Mouse (Mus musculus) liver, embryonic 13.5 days (tissue): ENCODE results near the gene Drosha. TPM values are rescaled to one million over a fixed set of nuclear protein-coding genes. Genes with fewer than 3 reads are reported as not detected.
A peak's percentile ranks its signal among the peaks of the same experiment; 100 is the strongest.

ENCODE experiments used
- ATAC-seq: fragments of 200-750 bp; cut with Nextera tagmentation; 2 replicates; pipeline ENCODE4 v1.8.0; 2017; ENCODE audit warnings: low read depth, mild to moderate bottlenecking, moderate number of reproducible peaks, moderate library complexity
- DNase-seq: peaks from one replicate; pipeline ENCODE4 v3.0.0; 2022
- H3K27ac ChIP-seq: fragments of 300-500 bp; sonication (generic); 2 replicates; pipeline ENCODE4 v1.5.1; 2015; ENCODE audit warnings: moderate library complexity, mild to moderate bottlenecking, inconsistent platforms
- H3K27me3 ChIP-seq: fragments of 300-500 bp; sonication (generic); 2 replicates; pipeline ENCODE4 v1.6.1; 2015; ENCODE audit warnings: mild to moderate bottlenecking, inconsistent platforms
- H3K36me3 ChIP-seq: fragments of 300-500 bp; sonication (generic); 2 replicates; pipeline ENCODE4 v1.6.1; 2015; ENCODE audit warnings: mild to moderate bottlenecking, inconsistent platforms
- H3K4me1 ChIP-seq: fragments of 300-500 bp; sonication (generic); replicated peaks from 2 replicates; pipeline ENCODE4 v1.6.1; 2015; ENCODE audit warnings: inconsistent platforms
- H3K4me2 ChIP-seq: fragments of 300-500 bp; sonication (generic); 2 replicates; pipeline ENCODE4 v1.6.1; 2015; ENCODE audit warnings: inconsistent platforms, mild to moderate bottlenecking, moderate library complexity
- H3K4me3 ChIP-seq: fragments of 300-500 bp; sonication (generic); replicated peaks from 2 replicates; pipeline ENCODE4 v1.5.1; 2015; ENCODE audit warnings: mild to moderate bottlenecking, inconsistent platforms
- H3K9ac ChIP-seq: fragments of 300-500 bp; sonication (generic); 2 replicates; pipeline ENCODE4 v1.6.1; 2015; ENCODE audit warnings: mild to moderate bottlenecking, inconsistent platforms
- H3K9me3 ChIP-seq: fragments of 300-500 bp; sonication (generic); replicated peaks from 2 replicates; pipeline ENCODE4 v1.6.1; 2016; ENCODE audit warnings: inconsistent platforms
- WGBS: fragments of 180-500 bp; shearing (Covaris S2); methylation state at CpG from one replicate; pipeline ENCODE4 v1.1.7; 2015; ENCODE audit not compliant: insufficient replicate concordance; 5-methylcytosine and 5-hydroxymethylcytosine counted together
- polyA plus RNA-seq: library from polyadenylated mRNA; unstranded; fragments of >200 nt; fragmentation: Nextera tagmentation; extraction: Ambion mirVana; gene quantifications from 2 replicates; pipeline ENCODE4 v1.2.1, GENCODE M21; 2015

Gene Drosha
- polyA plus RNA-seq, 1 experiment from 2014 or later: 14.3 TPM

DNA sequence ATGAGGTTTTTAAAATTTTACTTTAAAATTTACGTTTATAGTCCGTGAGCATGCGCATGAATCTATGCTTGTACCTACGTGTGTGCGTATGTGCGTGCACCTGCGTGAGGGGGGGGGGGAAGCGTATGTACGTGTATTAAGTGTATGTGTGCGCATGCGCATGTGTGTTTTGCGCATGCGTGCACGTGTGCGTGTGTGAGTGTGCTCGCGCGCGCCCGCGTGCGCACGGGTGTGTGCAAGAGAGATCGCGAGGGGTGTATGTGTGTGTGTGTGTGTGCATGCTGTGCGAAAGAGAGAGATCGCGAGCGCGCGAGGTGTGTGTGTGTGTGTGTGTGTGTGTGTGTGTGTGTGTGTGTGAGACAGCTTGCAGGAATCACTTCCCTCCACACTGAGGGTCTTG lies 8.8 kb downstream of the Drosha start:
- Histone ChIP-seq H3K4me2 (no peak overlapping the region), H3K9ac (no peak overlapping the region), H3K4me1 (peaks cover 22% of the 10 kb centered on the region), H3K9me3 (no peaks in the 10 kb centered on the region), H3K4me3 (no peak overlapping the region), H3K36me3 (peaks cover 80% of the 10 kb centered on the region), H3K27ac (no peak overlapping the region), H3K27me3 (no peaks in the 10 kb centered on the region)
- ATAC-seq: no peak
- DNase-seq: no peak
- WGBS: 93% methylated on average over 31 of the region's 31 CpGs

DNA sequence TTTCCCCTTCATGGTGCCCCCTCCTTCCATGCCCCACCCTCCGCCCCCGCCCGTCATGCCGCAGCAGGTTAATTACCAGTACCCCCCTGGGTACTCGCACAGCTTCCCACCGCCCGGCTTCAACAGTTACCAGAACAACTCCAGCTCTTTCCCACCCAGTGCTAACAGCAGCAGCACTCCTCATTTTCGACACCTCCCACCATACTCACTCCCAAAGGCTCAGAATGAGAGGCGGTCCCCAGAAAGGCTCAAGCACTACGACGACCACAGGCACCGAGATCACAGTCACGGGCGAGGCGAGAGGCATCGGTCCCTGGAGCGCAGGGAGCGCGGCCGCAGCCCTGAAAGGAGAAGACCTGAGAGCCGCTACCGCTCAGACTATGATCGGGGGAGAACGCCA lies 9.6 kb downstream of the Drosha start:
- Histone ChIP-seq H3K4me1 (peaks cover 19% of the 10 kb centered on the region), H3K27me3 (no peaks in the 10 kb centered on the region), H3K36me3 (peaks cover 75% of the 10 kb centered on the region), H3K27ac (no peak overlapping the region), H3K4me2 (no peak overlapping the region), H3K9me3 (no peaks in the 10 kb centered on the region), H3K9ac (no peak overlapping the region), H3K4me3 (no peak overlapping the region)
- no peak for ATAC-seq
- no peak for DNase-seq
- 95% methylated on average over 24 of the region's 24 CpGs for WGBS

DNA sequence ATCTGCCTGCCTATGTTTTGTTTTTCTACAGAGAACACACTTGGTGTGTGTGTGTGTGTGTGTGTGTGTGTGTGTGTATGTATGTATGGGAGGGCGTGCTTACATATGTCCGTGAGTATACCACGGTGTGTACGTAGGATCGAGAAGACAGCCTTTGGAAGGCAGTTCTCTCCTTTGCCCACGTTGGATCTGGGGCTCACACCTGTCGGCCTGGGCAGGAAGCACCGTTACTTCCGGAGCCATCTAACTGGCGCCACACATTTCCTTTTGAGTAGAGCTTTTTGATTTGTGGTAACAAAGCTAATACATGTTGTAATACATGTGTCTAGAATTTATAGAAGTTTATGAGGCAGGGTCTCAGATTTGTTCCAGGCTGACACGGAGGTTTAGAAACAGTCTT lies 16.1 kb downstream of the Drosha start:
- Histone ChIP-seq H3K27me3 (no peaks in the 10 kb centered on the region), H3K9ac (no peak overlapping the region), H3K4me1 (no peaks in the 10 kb centered on the region; the same call in 1 of the 2 replicates), H3K27ac (no peak overlapping the region), H3K4me3 (no peak overlapping the region), H3K36me3 (peaks cover 88% of the 10 kb centered on the region), H3K9me3 (no peaks in the 10 kb centered on the region), H3K4me2 (no peak overlapping the region)
- WGBS: 86% methylated on average over 11 of the region's 11 CpGs
- ATAC-seq (no peak), DNase-seq (no peak)

DNA sequence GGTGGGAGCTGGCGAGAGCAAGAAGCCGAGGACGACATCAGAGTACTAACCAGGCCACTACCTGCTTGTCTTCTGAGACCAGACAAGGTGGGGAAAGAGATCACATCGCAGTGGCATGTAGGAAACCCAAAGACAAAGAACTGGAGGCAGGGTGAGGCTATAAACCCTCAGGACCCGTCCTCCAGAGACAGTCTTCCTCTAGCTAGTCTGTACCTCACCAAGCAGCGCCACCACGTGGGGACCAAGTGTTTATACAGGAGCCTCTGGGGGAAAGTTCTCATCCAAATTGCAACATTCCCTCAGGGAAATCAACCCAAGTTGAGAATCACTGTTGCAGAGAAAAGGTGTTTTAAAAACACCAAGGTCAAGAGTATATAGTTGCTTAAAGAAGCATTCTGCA lies 18.2 kb downstream of the Drosha start:
- DNase-seq (no peak), ATAC-seq (no peak)
- WGBS: 77% methylated on average over 7 of the region's 7 CpGs
- Histone ChIP-seq H3K9ac (no peak overlapping the region), H3K4me1 (peaks cover 1% of the 10 kb centered on the region), H3K4me3 (no peak overlapping the region), H3K4me2 (no peak overlapping the region), H3K9me3 (no peaks in the 10 kb centered on the region), H3K27me3 (no peaks in the 10 kb centered on the region), H3K36me3 (peaks cover 89% of the 10 kb centered on the region), H3K27ac (no peak overlapping the region)

- Histone ChIP-seq H3K4me3 (no peak overlapping the region), H3K27me3 (no peaks in the 10 kb centered on the region), H3K9ac (no peak overlapping the region), H3K4me2 (no peak overlapping the region), H3K27ac (no peak overlapping the region), H3K4me1 (peaks cover 8% of the 10 kb centered on the region), H3K9me3 (no peaks in the 10 kb centered on the region), H3K36me3 (peaks cover 90% of the 10 kb centered on the region)
- WGBS: 75% methylated on average over 11 of the region's 11 CpGs
- no peak for DNase-seq
- peak; percentile 78; the same call in 1 of the 2 replicates for ATAC-seq
Observed at GRCm38 (mm10) chr15:12848196-12848975, 23.8 kb downstream of the Drosha start.

- 81% methylated on average over 4 of the region's 4 CpGs for WGBS
Observed at GRCm38 (mm10) chr15:12849373-12849772, 24.8 kb downstream of the Drosha start.

GRCm38 (mm10) chr15:12853471-12853870 lies 28.9 kb downstream of the Drosha start:
- no peaks in the 10 kb centered on the region for H3K27me3 ChIP-seq
- H3K9ac ChIP-seq: no peak overlapping the region
- H3K27ac ChIP-seq: no peak overlapping the region
- DNase-seq (no peak), ATAC-seq (no peak)
- 83% methylated on average over 8 of the region's 8 CpGs for WGBS
- H3K4me1 ChIP-seq: peaks cover 24% of the 10 kb centered on the region
- H3K9me3 ChIP-seq: no peaks in the 10 kb centered on the region
- peaks cover 85% of the 10 kb centered on the region for H3K36me3 ChIP-seq
- no peak overlapping the region for H3K4me3 ChIP-seq
- H3K4me2 ChIP-seq: no peak overlapping the region

More at GRCm38 (mm10) chr15:12849373-12849772, 24.8 kb downstream of the Drosha start:
- peaks cover 90% of the 10 kb centered on the region for H3K36me3 ChIP-seq
- H3K9me3 ChIP-seq: no peaks in the 10 kb centered on the region
- no peak overlapping the region for H3K27ac ChIP-seq
- H3K4me2 ChIP-seq: no peak overlapping the region
- H3K9ac ChIP-seq: no peak overlapping the region
- H3K27me3 ChIP-seq: no peaks in the 10 kb centered on the region
- H3K4me1 ChIP-seq: peaks cover 8% of the 10 kb centered on the region
- no peak overlapping the region for H3K4me3 ChIP-seq
- DNase-seq (no peak), ATAC-seq (no peak)

DNA sequence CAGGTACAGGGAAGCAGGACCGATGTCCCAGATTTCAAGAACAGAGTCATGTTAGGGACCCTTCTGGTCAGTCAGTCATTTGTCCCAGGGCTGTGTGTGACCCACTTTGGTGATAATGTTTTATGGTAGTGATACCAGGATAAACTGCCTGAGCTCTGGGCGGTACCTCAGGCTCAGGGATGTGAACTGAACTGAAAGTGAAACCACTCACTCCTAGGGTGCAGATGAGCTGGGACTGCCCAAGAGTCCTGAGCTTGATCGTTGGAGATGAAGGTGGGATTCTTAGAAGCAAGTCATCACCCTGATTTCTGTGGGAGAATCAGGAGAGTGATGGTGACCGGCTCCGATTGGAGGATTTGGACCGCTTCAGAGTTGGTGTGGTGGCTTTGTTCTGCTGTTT lies 32.2 kb downstream of the Drosha start:
- Histone ChIP-seq H3K4me1 (peaks cover 37% of the 10 kb centered on the region), H3K27me3 (no peaks in the 10 kb centered on the region), H3K9ac (no peak overlapping the region), H3K4me3 (no peak overlapping the region), H3K9me3 (no peaks in the 10 kb centered on the region), H3K4me2 (no peak overlapping the region; the same call in 1 of the 2 replicates), H3K36me3 (peaks cover 87% of the 10 kb centered on the region), H3K27ac (no peak overlapping the region)
- WGBS: 85% methylated on average over 6 of the region's 6 CpGs
- no peak for ATAC-seq
- DNase-seq: no peak

GRCm38 (mm10) chr15:12857840-12858516 lies 33.4 kb downstream of the Drosha start:
- no peaks in the 10 kb centered on the region for H3K27me3 ChIP-seq
- H3K27ac ChIP-seq: peak overlapping the region; percentile 81
- DNase-seq (peak; percentile 50), ATAC-seq (peak; percentile 92)
- H3K9me3 ChIP-seq: no peaks in the 10 kb centered on the region
- H3K4me1 ChIP-seq: peaks cover 37% of the 10 kb centered on the region
- peak overlapping the region; percentile 14; the same call in 1 of the 2 replicates for H3K9ac ChIP-seq
- H3K4me3 ChIP-seq: no peak overlapping the region
- H3K36me3 ChIP-seq: peaks cover 87% of the 10 kb centered on the region
- 32% methylated on average over 12 of the region's 12 CpGs for WGBS
- H3K4me2 ChIP-seq: peak overlapping the region; percentile 26

- 42% methylated on average over 3 of the region's 3 CpGs for whole genome bisulfite sequencing
- no peak for DNase-seq
- Histone ChIP-seq H3K4me3 (no peak overlapping the region), H3K27me3 (no peaks in the 10 kb centered on the region), H3K27ac (peak overlapping the region; percentile 81), H3K4me2 (peak overlapping the region; percentile 26), H3K4me1 (peaks cover 37% of the 10 kb centered on the region), H3K9me3 (no peaks in the 10 kb centered on the region), H3K36me3 (peaks cover 84% of the 10 kb centered on the region), H3K9ac (peak overlapping the region; percentile 14; the same call in 1 of the 2 replicates)
- peak; percentile 69 for ATAC-seq
Observed at GRCm38 (mm10) chr15:12858645-12859044, 34.0 kb downstream of the Drosha start.

DNA sequence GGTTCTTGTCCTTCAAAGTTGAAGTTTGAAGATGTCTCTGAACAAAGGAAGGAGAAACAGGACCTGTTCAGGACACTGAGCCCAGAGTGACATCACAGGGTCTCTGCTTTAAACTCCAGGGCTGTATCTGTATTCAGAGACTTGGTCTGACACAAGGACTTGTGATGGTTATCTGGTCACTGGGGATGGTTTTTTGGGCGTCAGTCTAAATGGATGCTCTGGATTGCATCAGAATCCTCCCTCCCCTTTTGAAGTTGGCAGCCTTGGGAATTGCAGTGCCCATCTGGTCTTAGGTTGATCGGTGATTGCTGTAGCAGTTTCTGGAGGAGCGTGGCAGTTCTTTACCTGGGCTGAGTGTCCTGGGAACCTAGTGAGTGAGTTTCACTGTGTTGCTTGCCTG lies 37.4 kb downstream of the Drosha start:
- WGBS: 84% methylated on average over 3 of the region's 3 CpGs
- Histone ChIP-seq H3K4me2 (no peak overlapping the region), H3K9me3 (no peaks in the 10 kb centered on the region), H3K27ac (no peak overlapping the region), H3K27me3 (no peaks in the 10 kb centered on the region), H3K4me1 (peaks cover 33% of the 10 kb centered on the region), H3K36me3 (peaks cover 73% of the 10 kb centered on the region), H3K9ac (no peak overlapping the region), H3K4me3 (no peak overlapping the region)
- DNase-seq: no peak
- no peak for ATAC-seq
